19 mouse cellular contexts compared by ENCODE assay signal in genomic region chr10:81144667-81145066, GRCm38 (mm10). TPM values are rescaled to one million over a fixed set of nuclear protein-coding genes. Genes with fewer than 3 reads are reported as not detected.
DNase-seq lines count a peak whose midpoint lies in the region; ATAC-seq lines count a peak whose summit lies in the region.
"Had no signal": no experiment of that assay in that cellular context is flagged by ENCODE, and none has a peak within 500 bp of the region (broad histone marks: within the 10 kb centered on the region; RNA-seq: fewer than 3 reads in every experiment).

No protein-coding gene starts in this region.

- ATAC-seq in heart, embryonic 11.5 days (replicated peaks; ENCODE audit: insufficient number of reproducible peaks, low FRiP score, low TSS enrichment) = no peak
- no peak for ATAC-seq in megakaryocyte, adult 5-6 weeks (ENCODE audit: poor library complexity, severe bottlenecking)
- no peak for ATAC-seq in stomach, embryonic 16.5 days (ENCODE audit: insufficient read depth, low FRiP score)
- ATAC-seq in frontal cortex, adult (ENCODE audit: low TSS enrichment) = no peak
- ATAC-seq: hindbrain, embryonic 16.5 days; Patski had no signal

- no peak overlapping the region for H3K9ac ChIP-seq in heart, embryonic 11.5 days (ENCODE audit: low read depth, low read length)
- H3K9ac ChIP-seq in stomach, embryonic 16.5 days (ENCODE audit: low read length) = no peak overlapping the region
- H3K9ac ChIP-seq: embryonic facial prominence, embryonic 13.5 days; limb, embryonic 15.5 days; lung, embryonic 15.5 days had no signal

- peaks cover 59% of the 10 kb centered on the region for H3K36me3 ChIP-seq in heart, embryonic 11.5 days (ENCODE audit: control insufficient read depth, insufficient read depth, low read length)
- peaks cover 97% of the 10 kb centered on the region for H3K36me3 ChIP-seq in megakaryocyte, embryonic 14.5 days (replicated peaks; ENCODE audit: low read length)
- peaks cover 52% of the 10 kb centered on the region for H3K36me3 ChIP-seq in stomach, embryonic 16.5 days (ENCODE audit: control insufficient read depth, insufficient read depth, low read length)

- 89% methylated on average over 27 of the region's 27 CpGs for WGBS in heart, embryonic 11.5 days (ENCODE audit: insufficient replicate concordance)
- 92% methylated on average over 27 of the region's 27 CpGs for WGBS in stomach, embryonic 16.5 days

- no peak overlapping the region for H3K27ac ChIP-seq in heart, embryonic 11.5 days (ENCODE audit: low read depth, low read length)
- H3K27ac ChIP-seq in stomach, embryonic 16.5 days (ENCODE audit: low read length) = peak overlapping the region; percentile 88
- H3K27ac ChIP-seq: embryonic facial prominence, embryonic 13.5 days; left cerebral cortex, adult 2 months; limb, embryonic 15.5 days; lung, embryonic 15.5 days had no signal

- DNase-seq in heart, adult 18-20 months = peak; percentile 73 to 82
- peak; percentile 58 to 68 for DNase-seq in heart, postnatal 36 days
- DNase-seq in thymus, postnatal 36 days = no peak
- DNase-seq: cerebellum, postnatal 10 days; midbrain, embryonic 14.5 days; right cerebral cortex, postnatal 4 days; thymus, postnatal 25 days had no signal

- no peaks in the 10 kb centered on the region for H3K9me3 ChIP-seq in heart, embryonic 11.5 days (replicated peaks; ENCODE audit: control insufficient read depth, low read length)
- H3K9me3 ChIP-seq in megakaryocyte, embryonic 14.5 days = no peaks in the 10 kb centered on the region
- H3K9me3 ChIP-seq in stomach, embryonic 16.5 days (replicated peaks; ENCODE audit: control insufficient read depth, low read length) = no peaks in the 10 kb centered on the region
- H3K9me3 ChIP-seq: embryonic facial prominence, embryonic 13.5 days; limb, embryonic 15.5 days; lung, embryonic 15.5 days had no signal

- H3K4me1 ChIP-seq in heart, embryonic 11.5 days (ENCODE audit: control insufficient read depth, insufficient read depth, low read length) = peaks cover 41% of the 10 kb centered on the region
- H3K4me1 ChIP-seq in megakaryocyte, embryonic 14.5 days = peaks cover 94% of the 10 kb centered on the region
- peaks cover 42% of the 10 kb centered on the region for H3K4me1 ChIP-seq in stomach, embryonic 16.5 days (ENCODE audit: control insufficient read depth, insufficient read depth, low read length)

- no peaks in the 10 kb centered on the region for H3K27me3 ChIP-seq in heart, embryonic 11.5 days (ENCODE audit: control insufficient read depth, insufficient read depth, low read length)
- no peaks in the 10 kb centered on the region for H3K27me3 ChIP-seq in megakaryocyte, embryonic 14.5 days (replicated peaks)
- no peaks in the 10 kb centered on the region for H3K27me3 ChIP-seq in stomach, embryonic 16.5 days (ENCODE audit: control insufficient read depth, insufficient read depth, low read length)
- H3K27me3 ChIP-seq: embryonic facial prominence, embryonic 13.5 days; limb, embryonic 15.5 days; lung, embryonic 15.5 days; Patski had no signal

- no peak overlapping the region for H3K4me3 ChIP-seq in heart, embryonic 11.5 days (ENCODE audit: low read depth, low read length)
- H3K4me3 ChIP-seq in megakaryocyte, embryonic 14.5 days (replicated peaks) = peak overlapping the region; percentile 46
- no peak overlapping the region for H3K4me3 ChIP-seq in stomach, embryonic 16.5 days (replicated peaks; ENCODE audit: low read length)
- H3K4me3 ChIP-seq: embryonic facial prominence, embryonic 13.5 days; layer of hippocampus, adult 2 months; left cerebral cortex, adult 2 months; limb, embryonic 15.5 days; lung, embryonic 15.5 days had no signal

- no peak overlapping the region for H3K4me2 ChIP-seq in heart, embryonic 11.5 days
- H3K4me2 ChIP-seq in stomach, embryonic 16.5 days (ENCODE audit: low read depth, low read length) = no peak overlapping the region
- H3K4me2 ChIP-seq: embryonic facial prominence, embryonic 13.5 days; limb, embryonic 15.5 days; lung, embryonic 15.5 days had no signal

- intact Hi-C loops in heart, postnatal 36 days (cut with DNase I) = no loop called here

RNA-seq across cellular contexts. Expression of gene Zbtb7a, which starts 9.6 kb away (rescaled TPM):
- 10 to 100 TPM; 33.8 to 34.9 TPM for total RNA-seq in heart, adult 18-20 months (2021)
- 10.6 and 10.8 TPM in 2 replicates for polyA plus RNA-seq in heart, embryonic 11.5 days (2014; fragmentation: Nextera tagmentation; extraction: Ambion mirVana)
- polyA plus RNA-seq in megakaryocyte, embryonic 14.5 days (2012; ENCODE audit: insufficient read depth, low replicate concordance) = 100.0 and 136 TPM in 2 replicates
- total RNA-seq in megakaryocyte, adult 5-6 weeks (2015) = 25.0 and 27.0 TPM in 2 replicates
- total RNA-seq in megakaryocyte, adult 5-6 weeks (2017) = 8.8 and 14.5 TPM in 2 replicates
- 10 to 100 TPM; 37.9 to 39.5 TPM for total RNA-seq in heart, postnatal 36 days (2021)
- polyA plus RNA-seq in stomach, embryonic 16.5 days (2015; fragmentation: Nextera tagmentation; extraction: Ambion mirVana) = 36.6 and 47.4 TPM in 2 replicates

RNA-seq across cellular contexts. Expression of gene Pias4, which starts 23.1 kb away (rescaled TPM):
- 10 to 100 TPM; 16.5 to 16.9 TPM for total RNA-seq in heart, adult 18-20 months (2021)
- 39.4 and 39.7 TPM in 2 replicates for polyA plus RNA-seq in heart, embryonic 11.5 days (2014; fragmentation: Nextera tagmentation; extraction: Ambion mirVana)
- polyA plus RNA-seq in megakaryocyte, embryonic 14.5 days (2012; ENCODE audit: insufficient read depth, low replicate concordance) = 95.2 and 184 TPM in 2 replicates
- 10.1 and 13.7 TPM in 2 replicates for total RNA-seq in megakaryocyte, adult 5-6 weeks (2015)
- 12.9 and 13.3 TPM in 2 replicates for total RNA-seq in megakaryocyte, adult 5-6 weeks (2017)
- 10 to 100 TPM; 14.0 to 17.1 TPM for total RNA-seq in heart, postnatal 36 days (2021)
- 34.8 and 35.8 TPM in 2 replicates for polyA plus RNA-seq in stomach, embryonic 16.5 days (2015; fragmentation: Nextera tagmentation; extraction: Ambion mirVana)

RNA-seq across cellular contexts. Expression of gene Eef2, which starts 31.8 kb away (rescaled TPM):
- total RNA-seq in heart, adult 18-20 months (2021) = 1,000 to 10,000 TPM; 1,062 to 1,185 TPM
- 313 and 338 TPM in 2 replicates for polyA plus RNA-seq in heart, embryonic 11.5 days (2014; fragmentation: Nextera tagmentation; extraction: Ambion mirVana)
- polyA plus RNA-seq in megakaryocyte, embryonic 14.5 days (2012; ENCODE audit: insufficient read depth, low replicate concordance) = 439 and 1,295 TPM in 2 replicates
- total RNA-seq in megakaryocyte, adult 5-6 weeks (2015) = 394 and 408 TPM in 2 replicates
- total RNA-seq in megakaryocyte, adult 5-6 weeks (2017) = 983 and 1,066 TPM in 2 replicates
- 1,000 to 10,000 TPM; 1,005 to 1,085 TPM for total RNA-seq in heart, postnatal 36 days (2021)
- polyA plus RNA-seq in stomach, embryonic 16.5 days (2015; fragmentation: Nextera tagmentation; extraction: Ambion mirVana) = 533 and 575 TPM in 2 replicates

RNA-seq across cellular contexts. Expression of gene Dapk3, which starts 38.1 kb away (rescaled TPM):
- total RNA-seq in heart, adult 18-20 months (2021) = 10 to 100 TPM; 29.9 to 34.5 TPM
- 44.1 and 47.4 TPM in 2 replicates for polyA plus RNA-seq in heart, embryonic 11.5 days (2014; fragmentation: Nextera tagmentation; extraction: Ambion mirVana)
- polyA plus RNA-seq in megakaryocyte, embryonic 14.5 days (2012; ENCODE audit: insufficient read depth, low replicate concordance) = 168 TPM in 2 replicates
- 9.8 and 12.7 TPM in 2 replicates for total RNA-seq in megakaryocyte, adult 5-6 weeks (2015)
- 27.5 and 36.6 TPM in 2 replicates for total RNA-seq in megakaryocyte, adult 5-6 weeks (2017)
- total RNA-seq in heart, postnatal 36 days (2021) = 10 to 100 TPM; 31.0 to 31.3 TPM
- polyA plus RNA-seq in stomach, embryonic 16.5 days (2015; fragmentation: Nextera tagmentation; extraction: Ambion mirVana) = 30.5 and 32.4 TPM in 2 replicates

RNA-seq across cellular contexts. Expression of gene Map2k2, which starts 39.0 kb away (rescaled TPM):
- 100 to 1,000 TPM; 118 to 132 TPM for total RNA-seq in heart, adult 18-20 months (2021)
- polyA plus RNA-seq in heart, embryonic 11.5 days (2014; fragmentation: Nextera tagmentation; extraction: Ambion mirVana) = 153 and 154 TPM in 2 replicates
- polyA plus RNA-seq in megakaryocyte, embryonic 14.5 days (2012; ENCODE audit: insufficient read depth, low replicate concordance) = 407 and 1,114 TPM in 2 replicates
- total RNA-seq in megakaryocyte, adult 5-6 weeks (2015) = 33.9 and 40.6 TPM in 2 replicates
- 38.2 and 47.8 TPM in 2 replicates for total RNA-seq in megakaryocyte, adult 5-6 weeks (2017)
- total RNA-seq in heart, postnatal 36 days (2021) = 100 to 1,000 TPM; 113 to 125 TPM
- polyA plus RNA-seq in stomach, embryonic 16.5 days (2015; fragmentation: Nextera tagmentation; extraction: Ambion mirVana) = 143 and 145 TPM in 2 replicates

Comparison
In these comparisons a context has a peak if more than half of its experiments do, and no peak if none do; other contexts are left out.
1. DNase-seq: peak in heart, adult 18-20 months (2 of 2) and heart, postnatal 36 days (2 of 2); none in thymus, postnatal 36 days (0 of 2).